Comparison of ENCODE assay signal across 8 mouse cellular contexts in the genomic region with DNA sequence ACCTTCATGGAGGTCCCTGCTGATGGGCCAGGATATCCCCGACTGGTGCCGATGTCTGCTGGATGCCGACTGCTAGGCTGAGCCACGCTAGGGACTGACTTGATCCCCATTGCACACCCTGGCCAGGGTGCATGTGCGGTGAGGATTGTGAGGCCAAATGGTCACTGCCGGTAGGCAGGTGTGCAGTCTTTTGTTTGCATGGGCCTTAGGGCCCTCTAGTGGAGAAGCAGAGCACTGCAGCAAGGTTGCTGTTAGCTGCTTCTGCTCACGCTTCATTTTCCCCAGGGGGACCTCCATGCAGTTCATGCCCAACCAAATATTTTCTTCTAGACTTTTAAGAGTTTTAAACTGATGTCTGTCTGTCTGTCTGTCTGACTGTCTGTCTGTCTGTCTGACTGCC. TPM values are rescaled to one million over a fixed set of nuclear protein-coding genes. Genes with fewer than 3 reads are reported as not detected.
DNase-seq lines count a peak whose midpoint lies in the region; ATAC-seq and TF ChIP-seq lines count a peak whose summit lies in the region.

No protein-coding gene starts in this region.

- H3K36me3 ChIP-seq in embryonic facial prominence, embryonic 14.5 days (ENCODE audit: control insufficient read depth, insufficient read depth, low read length): no peaks in the 10 kb centered on the region
- H3K36me3 ChIP-seq in hindbrain, postnatal 0 days (ENCODE audit: insufficient read depth, low read length): no peaks in the 10 kb centered on the region
- H3K36me3 ChIP-seq in liver, adult 2 months (ENCODE audit: control insufficient read depth, insufficient read depth, low read length): no peaks in the 10 kb centered on the region

- no peak overlapping the region for H3K4me3 ChIP-seq in embryonic facial prominence, embryonic 14.5 days (ENCODE audit: low read depth, low read length)
- H3K4me3 ChIP-seq in hindbrain, postnatal 0 days (ENCODE audit: low read length): no peak overlapping the region
- no peak overlapping the region for H3K4me3 ChIP-seq in liver, adult 2 months (ENCODE audit: insufficient read depth, low read depth, low read length)
- no peak overlapping the region for H3K4me3 ChIP-seq in olfactory bulb, adult 2 months (ENCODE audit: insufficient read depth, low read depth, low read length)

- TF ChIP-seq CTCF in hindbrain, postnatal 0 days (IDR thresholded peaks at IDR 0.05; ENCODE audit: low read depth): peak; percentile 94
- TF ChIP-seq CTCF in liver, adult 2 months (IDR thresholded peaks at IDR 0.05; ENCODE audit: low read depth, low read length): peak; percentile 92
- peak; percentile 88; the same call in 1 of the 2 replicates for TF ChIP-seq CTCF in olfactory bulb, adult 2 months (IDR thresholded peaks at IDR 0.05; ENCODE audit: insufficient read depth, low read depth, low read length)

- no peak for ATAC-seq in embryonic facial prominence, embryonic 14.5 days (ENCODE audit: low read depth)
- ATAC-seq in hindbrain, postnatal 0 days: no peak

- no peaks in the 10 kb centered on the region for H3K27me3 ChIP-seq in embryonic facial prominence, embryonic 14.5 days (replicated peaks; ENCODE audit: control insufficient read depth, insufficient read depth, low read length)
- no peaks in the 10 kb centered on the region for H3K27me3 ChIP-seq in hindbrain, postnatal 0 days (ENCODE audit: insufficient read depth, low read length)
- no peaks in the 10 kb centered on the region for H3K27me3 ChIP-seq in liver, adult 2 months (ENCODE audit: control insufficient read depth, insufficient read depth, low read length)

- H3K79me2 ChIP-seq in liver, adult 2 months (ENCODE audit: control insufficient read depth, insufficient read depth, low read length): no peaks in the 10 kb centered on the region

- H3K9me3 ChIP-seq in embryonic facial prominence, embryonic 14.5 days (ENCODE audit: control insufficient read depth, low read length): no peaks in the 10 kb centered on the region
- no peaks in the 10 kb centered on the region for H3K9me3 ChIP-seq in hindbrain, postnatal 0 days (ENCODE audit: low read length)

- H3K27ac ChIP-seq in embryonic facial prominence, embryonic 14.5 days (replicated peaks; ENCODE audit: low read depth, low read length): no peak overlapping the region
- no peak overlapping the region for H3K27ac ChIP-seq in hindbrain, postnatal 0 days
- no peak overlapping the region for H3K27ac ChIP-seq in liver, adult 2 months (replicated peaks; ENCODE audit: insufficient read depth, low read depth, low read length)
- H3K27ac ChIP-seq in olfactory bulb, adult 2 months (ENCODE audit: insufficient read depth, low read depth, low read length): no peak overlapping the region

- H3K4me2 ChIP-seq in embryonic facial prominence, embryonic 14.5 days (ENCODE audit: low read depth, low read length): no peak overlapping the region
- H3K4me2 ChIP-seq in hindbrain, postnatal 0 days (ENCODE audit: low read depth, low read length): no peak overlapping the region

- 19% methylated on average over 7 of the region's 7 CpGs for WGBS in embryonic facial prominence, embryonic 14.5 days
- 24% methylated on average over 7 of the region's 7 CpGs for WGBS in hindbrain, postnatal 0 days
- WGBS in liver, adult 2 months: 32% methylated on average over 7 of the region's 7 CpGs
- WGBS in olfactory bulb, adult 2 months: 35% methylated on average over 7 of the region's 7 CpGs

- no peak for TF ChIP-seq POLR2A in liver, adult 2 months (IDR thresholded peaks at IDR 0.05; ENCODE audit: extremely low read depth, insufficient read depth, low read length)
- no peak for TF ChIP-seq POLR2A in olfactory bulb, adult 2 months (IDR thresholded peaks at IDR 0.05; ENCODE audit: insufficient read depth, low read depth, low read length)

- no peaks in the 10 kb centered on the region for H3K4me1 ChIP-seq in embryonic facial prominence, embryonic 14.5 days (ENCODE audit: control insufficient read depth, insufficient read depth, low read length)
- H3K4me1 ChIP-seq in hindbrain, postnatal 0 days (ENCODE audit: insufficient read depth, low read length): peaks cover 5% of the 10 kb centered on the region; the same call in 1 of the 2 replicates
- H3K4me1 ChIP-seq in liver, adult 2 months (ENCODE audit: control insufficient read depth, insufficient read depth, low read length): peaks cover 13% of the 10 kb centered on the region
- H3K4me1 ChIP-seq in olfactory bulb, adult 2 months (ENCODE audit: control insufficient read depth, insufficient read depth, low read length): peaks cover 9% of the 10 kb centered on the region; the same call in 1 of the 2 replicates

- no peak overlapping the region for H3K9ac ChIP-seq in embryonic facial prominence, embryonic 14.5 days (ENCODE audit: low read depth, low read length)
- H3K9ac ChIP-seq in hindbrain, postnatal 0 days (replicated peaks; ENCODE audit: low read length): no peak overlapping the region
- H3K9ac ChIP-seq in liver, adult 2 months (ENCODE audit: low read depth, low read length): no peak overlapping the region

- peak; percentile 50 for DNase-seq in right cerebral cortex, adult 18-20 months
- no peak for DNase-seq in right cerebral cortex, postnatal 25 days
- DNase-seq in adrenal gland, postnatal 14 days: peak; percentile 73
- DNase-seq in embryonic facial prominence, embryonic 14.5 days (ENCODE audit: low spot score): peak; percentile 73
- peak; percentile 87 for DNase-seq in hindbrain, postnatal 0 days (ENCODE audit: low spot score)
- peak; percentile 63 for DNase-seq in liver, adult 2 months (ENCODE audit: extremely low read depth, low read depth, low spot score)
- peak; percentile 46 for DNase-seq in urinary bladder, postnatal 25 days (ENCODE audit: low spot score)

RNA-seq across cellular contexts. Expression of gene Slc41a3, which starts 2.0 kb away (rescaled TPM):
- total RNA-seq in adrenal gland, postnatal 14 days (2021): 21.4 and 25.2 TPM in 2 replicates
- 5.4 and 7.2 TPM in 2 replicates for polyA plus RNA-seq in embryonic facial prominence, embryonic 14.5 days (2014; fragmentation: Nextera tagmentation; extraction: Ambion mirVana)
- total RNA-seq in hindbrain, postnatal 0 days (2014; rRNA removed): 17.4 and 18.0 TPM in 2 replicates
- polyA plus RNA-seq in hindbrain, postnatal 0 days (2015; fragmentation: Nextera tagmentation; extraction: Ambion mirVana): 17.1 and 17.6 TPM in 2 replicates
- 1.1 and 1.5 TPM in 2 replicates for total RNA-seq in liver, adult 2 months (2014; rRNA removed)
- 1.0 and 1.5 TPM in 2 replicates for polyA plus RNA-seq in liver, adult 2 months (2012; rRNA removed)
- not detected in 2 replicates for polyA plus RNA-seq in olfactory bulb, adult 2 months (2012; ENCODE audit: insufficient read depth, insufficient read length, low replicate concordance, missing spikeins)
